Mouse (Mus musculus) lung, postnatal 14 days (tissue): ENCODE results near the gene 2200002D01Rik.
"Not testable (repeated sequence)": the region's sequence is repeated elsewhere in the genome, so short reads cannot be mapped to it uniquely, and the experiment has no call there.

Source experiments
- DNase-seq: peaks from one replicate; pipeline ENCODE4 v3.0.0; 2021

Gene 2200002D01Rik

GRCm38 (mm10) chr7:29236593-29236992, 11.7 kb downstream of the 2200002D01Rik start:
- no peak for DNase-seq

- DNase-seq = no peak
Measured at GRCm38 (mm10) chr7:29234661-29235060, 13.6 kb downstream of the 2200002D01Rik start.

GRCm38 (mm10) chr7:29233745-29234144, 14.5 kb downstream of the 2200002D01Rik start:
- DNase-seq = peak; percentile 46

- peak; percentile 70 for DNase-seq
Measured at GRCm38 (mm10) chr7:29232247-29233013, 15.8 kb downstream of the 2200002D01Rik start, which contains the start of gene Kcnk6. Kcnk6 (minus strand) TSS chr7:29232515.

GRCm38 (mm10) chr7:29231517-29231916, 16.7 kb downstream of the 2200002D01Rik start:
- DNase-seq = no peak

- DNase-seq = no peak
Measured at GRCm38 (mm10) chr7:29230560-29230959, 17.7 kb downstream of the 2200002D01Rik start.

- no peak for DNase-seq
Measured at GRCm38 (mm10) chr7:29228202-29228601, 20.1 kb downstream of the 2200002D01Rik start.

GRCm38 (mm10) chr7:29225520-29225919, 22.7 kb downstream of the 2200002D01Rik start:
- no peak for DNase-seq

- no peak for DNase-seq
Measured at GRCm38 (mm10) chr7:29224756-29225394, 23.4 kb downstream of the 2200002D01Rik start.

GRCm38 (mm10) chr7:29214846-29215245, 33.4 kb downstream of the 2200002D01Rik start:
- DNase-seq = no peak

GRCm38 (mm10) chr7:29214236-29214635, 34.0 kb downstream of the 2200002D01Rik start:
- no peak for DNase-seq

- peak; percentile 9 for DNase-seq
Measured at GRCm38 (mm10) chr7:29213675-29214082, 34.6 kb downstream of the 2200002D01Rik start, which contains the start of gene Catsperg1. Catsperg1 (minus strand) TSS chr7:29214035.

- DNase-seq = not testable (repeated sequence)
Measured at GRCm38 (mm10) chr7:29212775-29213560, 35.3 kb downstream of the 2200002D01Rik start.

GRCm38 (mm10) chr7:29212199-29212765, 36.0 kb downstream of the 2200002D01Rik start:
- peak; percentile 7 for DNase-seq

GRCm38 (mm10) chr7:29211415-29212198, 36.7 kb downstream of the 2200002D01Rik start:
- peak; percentile 91 for DNase-seq

- DNase-seq = peak; percentile 70
Measured at GRCm38 (mm10) chr7:29211013-29211412, 37.3 kb downstream of the 2200002D01Rik start.

GRCm38 (mm10) chr7:29202577-29202976, 45.7 kb downstream of the 2200002D01Rik start:
- DNase-seq = no peak
